Mouse (Mus musculus) granulocyte monocyte progenitor cell, adult 5-6 weeks (primary cell): ENCODE results near the gene Plk5. TPM values are rescaled to one million over a fixed set of nuclear protein-coding genes. Genes with fewer than 3 reads are reported as not detected.

Source experiments
- ATAC-seq: replicated peaks from 2 replicates; pipeline ENCODE4 v1.8.0; 2016; ENCODE audit warnings: mild to moderate bottlenecking, moderate TSS enrichment, inconsistent platforms; ENCODE audit not compliant: poor library complexity, severe bottlenecking
- total RNA-seq, 2 experiments: library from RNA; stranded (forward) in 1 of 2; stranded (reverse) in 1 of 2; fragments of 200-712, 200-1000 nt in 1 of 2; fragments of >200 nt in 1 of 2; fragmentation: Nextera tagmentation in 1 of 2; gene quantifications; 2 replicates each; pipeline ENCODE4 v1.2.3; 2014 to 2017

The Plk5 gene
- total RNA-seq, 2 experiments from 2014 or later: not detected

DNA sequence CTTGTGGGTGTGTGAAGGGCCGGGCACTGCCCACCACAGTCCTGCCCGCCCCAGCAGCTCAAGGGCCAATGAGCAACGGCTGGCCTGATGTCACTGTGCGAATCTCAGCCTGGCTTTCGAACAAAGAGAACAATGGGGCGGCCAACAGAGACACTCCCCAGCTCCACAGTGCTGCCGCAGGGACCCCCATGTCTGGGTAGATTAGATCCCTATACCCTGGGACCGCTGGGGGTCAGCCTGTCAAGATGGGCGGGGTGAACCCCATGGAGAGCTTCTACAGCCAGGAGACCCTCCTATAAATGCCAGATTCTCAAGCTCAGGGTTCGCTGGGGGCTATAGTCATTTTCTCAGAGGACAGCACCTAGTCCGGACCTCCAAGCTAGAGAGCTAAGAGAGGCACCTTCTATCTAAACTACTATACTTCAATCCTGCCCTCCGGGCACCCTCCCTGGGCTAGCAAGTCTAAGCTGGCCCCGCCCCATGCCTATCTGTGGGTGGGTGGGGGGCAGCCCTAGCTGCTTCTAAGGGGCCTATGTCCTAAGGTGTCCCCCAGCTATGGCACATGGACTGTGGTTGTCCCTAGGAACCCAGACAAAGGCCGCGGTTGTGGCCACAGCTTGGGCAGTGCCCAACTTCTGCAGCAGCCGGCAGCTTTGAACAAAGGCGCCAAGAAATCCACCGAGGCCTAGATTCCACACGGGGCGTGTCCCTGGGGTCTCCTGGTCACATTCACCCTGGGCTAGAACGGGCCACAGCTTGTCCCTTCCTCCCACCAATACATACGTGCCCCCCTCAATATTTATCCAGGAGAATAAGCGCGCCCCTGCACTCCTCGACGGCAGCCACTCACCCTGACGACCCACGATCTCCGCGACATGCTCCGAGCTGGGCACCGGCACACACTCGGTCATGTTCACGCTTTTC is 29.8 kb downstream of the Plk5 start:
- no peak for ATAC-seq

- no peak for ATAC-seq
These were observed 30.6 kb downstream of the Plk5 start for GRCm38 (mm10) chr10:80386735-80387471.

GRCm38 (mm10) chr10:80387522-80387959 is 31.3 kb downstream of the Plk5 start, which contains the start of gene Mex3d:
Mex3d (minus strand) TSS chr10:80387659.
- ATAC-seq: peak; percentile 45

DNA sequence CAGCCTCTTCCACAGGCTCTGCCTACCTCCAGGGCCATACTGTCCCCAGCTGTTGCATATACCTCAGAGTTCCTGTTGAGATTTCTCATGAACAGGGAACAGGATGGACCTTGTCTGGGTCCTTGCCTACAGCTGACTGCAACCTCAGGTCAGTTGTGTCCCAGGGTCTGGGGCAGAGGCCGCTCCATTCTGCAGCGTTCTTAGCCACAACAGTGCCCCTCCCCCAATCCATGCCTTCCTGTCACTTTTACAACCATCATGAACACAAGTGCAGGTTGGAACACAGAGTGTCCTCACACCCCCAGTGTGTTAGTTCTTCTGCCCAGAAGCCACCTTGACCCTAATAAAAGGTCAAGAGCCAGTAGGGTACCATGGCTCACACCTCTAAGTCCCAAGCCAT is 32.5 kb downstream of the Plk5 start:
- no peak for ATAC-seq

GRCm38 (mm10) chr10:80389185-80389708 is 33.0 kb downstream of the Plk5 start:
- no peak for ATAC-seq

GRCm38 (mm10) chr10:80390697-80391096 is 34.4 kb downstream of the Plk5 start:
- no peak for ATAC-seq

- no peak for ATAC-seq
These were observed 36.4 kb downstream of the Plk5 start for GRCm38 (mm10) chr10:80392687-80393086.

- no peak for ATAC-seq
These were observed 38.9 kb downstream of the Plk5 start for GRCm38 (mm10) chr10:80395025-80395627.

DNA sequence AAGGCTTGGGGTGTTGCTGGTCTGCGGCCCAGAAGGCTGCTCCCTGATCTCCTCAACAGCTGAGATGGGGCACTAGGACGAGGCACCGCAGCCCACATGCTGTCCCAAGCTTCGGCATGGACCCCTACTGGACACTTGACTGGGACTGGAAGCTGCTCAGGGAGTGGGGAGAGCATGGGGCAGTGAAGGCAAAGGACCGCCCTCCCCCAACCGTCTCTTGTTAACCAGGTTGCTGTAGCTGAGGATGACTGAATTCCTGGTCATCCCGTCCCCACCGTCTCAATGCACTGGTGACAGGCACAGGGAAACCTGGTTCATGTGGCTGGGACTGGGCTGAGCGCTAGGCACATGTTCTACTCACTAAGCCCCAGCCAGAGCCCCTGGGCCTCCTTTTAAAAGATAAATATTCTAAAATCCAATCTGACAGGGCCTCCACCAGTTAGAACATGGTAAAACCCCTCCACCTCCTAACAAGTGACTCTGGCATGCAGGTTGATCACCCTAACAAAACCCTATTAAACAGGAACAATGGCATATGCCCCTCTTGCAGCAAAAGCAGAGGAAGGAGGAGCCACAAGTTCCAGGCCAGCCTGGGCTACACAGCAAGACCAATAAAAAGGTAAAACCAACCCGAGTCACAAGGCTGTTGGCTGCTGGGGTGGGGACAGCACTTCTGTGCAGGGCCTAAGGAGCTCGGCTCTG is 40.7 kb downstream of the Plk5 start:
- ATAC-seq: no peak

DNA sequence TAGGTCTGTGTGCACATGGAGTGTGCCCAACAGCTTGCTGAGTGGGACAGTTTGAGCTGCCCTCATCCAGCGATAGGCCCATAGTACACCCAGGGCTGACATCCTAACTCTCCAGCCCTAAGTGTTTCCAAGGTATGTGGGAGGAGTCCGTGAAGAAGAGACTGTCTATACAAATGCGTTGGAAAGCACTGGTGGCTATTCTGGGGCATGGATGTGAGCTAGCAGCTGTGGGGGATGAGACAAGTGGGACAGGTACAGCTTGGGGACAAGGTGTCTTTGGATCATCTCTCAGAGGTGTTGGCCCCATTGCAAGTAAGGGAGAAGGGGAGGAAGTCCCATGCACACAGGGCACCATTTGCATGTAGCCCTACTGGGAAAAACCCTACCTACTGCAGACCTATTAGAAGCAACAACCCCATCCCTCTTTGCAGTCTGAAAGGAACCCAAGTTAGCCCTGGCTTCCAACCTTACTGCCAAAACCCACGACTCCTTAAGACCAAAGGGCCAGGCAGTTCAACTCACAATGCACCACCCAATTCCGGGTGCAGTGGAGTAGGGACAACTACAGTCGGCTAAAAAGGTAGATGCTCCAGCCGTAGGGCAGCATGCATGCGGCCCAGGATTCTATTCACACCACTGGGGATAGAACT is 41.4 kb downstream of the Plk5 start:
- ATAC-seq: no peak

GRCm38 (mm10) chr10:80398174-80398535 is 41.9 kb downstream of the Plk5 start:
- ATAC-seq: no peak

GRCm38 (mm10) chr10:80398719-80399190 is 42.5 kb downstream of the Plk5 start:
- peak; percentile 42 for ATAC-seq

DNA sequence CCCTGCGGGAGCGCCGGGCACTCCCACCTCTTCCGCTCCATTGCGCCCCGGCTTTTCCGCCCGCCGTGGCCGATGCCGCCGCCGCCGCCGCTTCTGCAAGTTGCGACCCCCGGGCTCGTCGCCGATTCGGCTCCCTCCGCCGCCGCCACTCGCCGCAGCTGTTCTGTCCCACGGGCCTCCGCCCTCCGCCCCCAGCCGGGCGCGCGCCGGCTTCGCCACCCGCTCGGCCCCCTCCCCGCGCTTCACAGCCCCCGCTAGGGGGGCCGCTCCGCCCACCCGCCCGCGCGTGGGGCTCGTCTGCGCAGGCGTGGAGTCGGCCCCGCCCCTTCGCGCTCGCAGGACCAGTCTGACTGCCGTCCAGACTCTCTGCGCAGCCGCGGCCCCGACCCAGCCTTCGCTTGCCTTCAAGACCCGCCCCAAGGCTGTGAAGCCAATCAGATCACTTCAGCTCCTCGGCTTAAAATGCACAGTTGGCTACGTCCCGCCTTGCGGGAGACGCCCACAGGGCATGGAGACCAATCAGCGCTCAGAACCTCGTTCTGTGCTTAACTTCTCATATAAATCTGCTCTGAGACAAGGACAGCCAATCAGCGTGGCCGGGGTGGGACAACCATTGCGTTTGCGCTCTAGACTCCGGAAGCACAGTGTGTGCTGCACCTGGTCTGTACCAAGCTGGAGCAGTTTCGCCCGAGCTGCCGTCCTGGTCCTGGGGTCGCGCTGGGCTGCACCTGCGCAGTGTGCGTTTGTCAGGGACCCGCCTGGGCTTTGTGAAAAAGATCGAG is 43.1 kb downstream of the Plk5 start, which contains the start of gene Mbd3:
Gene Mbd3 (minus strand): TSS at position 360 of the 782 bp plus-strand sequence.
- ATAC-seq: peak; percentile 80

DNA sequence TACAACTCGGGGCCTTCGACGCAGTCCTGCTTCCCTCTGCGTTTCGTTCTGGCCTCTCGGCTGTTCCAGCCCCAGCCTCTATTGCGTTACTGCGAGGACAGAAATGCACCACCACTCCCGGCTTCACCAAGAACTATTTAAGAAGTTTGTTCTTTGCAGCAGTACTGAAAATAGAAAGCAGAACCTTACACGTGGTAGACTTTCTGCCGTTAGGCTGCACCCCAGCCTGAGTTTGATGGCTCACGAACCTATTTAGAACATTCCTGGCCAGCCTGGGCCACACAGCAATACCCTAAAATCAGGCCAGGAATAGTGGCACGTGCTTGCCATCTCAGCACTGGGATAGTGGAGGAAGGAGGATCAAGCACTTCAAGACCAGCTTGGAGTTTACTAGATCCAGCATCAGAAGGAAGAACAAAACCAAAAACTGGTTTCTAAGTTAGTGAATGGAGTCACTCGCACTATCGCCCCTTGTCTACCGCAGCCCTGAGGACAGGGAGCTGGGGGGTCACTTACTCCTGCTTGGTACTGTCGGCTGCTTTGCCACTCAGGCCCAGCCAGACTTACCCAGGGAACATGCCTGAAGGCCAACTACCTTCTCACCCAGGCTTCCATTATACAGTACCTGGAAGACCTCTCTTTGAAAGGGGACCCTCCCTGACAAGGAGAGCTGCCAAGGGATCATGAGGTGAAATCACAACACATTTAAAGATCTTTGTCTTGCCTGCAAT is 43.9 kb downstream of the Plk5 start:
- ATAC-seq: peak; percentile 14

DNA sequence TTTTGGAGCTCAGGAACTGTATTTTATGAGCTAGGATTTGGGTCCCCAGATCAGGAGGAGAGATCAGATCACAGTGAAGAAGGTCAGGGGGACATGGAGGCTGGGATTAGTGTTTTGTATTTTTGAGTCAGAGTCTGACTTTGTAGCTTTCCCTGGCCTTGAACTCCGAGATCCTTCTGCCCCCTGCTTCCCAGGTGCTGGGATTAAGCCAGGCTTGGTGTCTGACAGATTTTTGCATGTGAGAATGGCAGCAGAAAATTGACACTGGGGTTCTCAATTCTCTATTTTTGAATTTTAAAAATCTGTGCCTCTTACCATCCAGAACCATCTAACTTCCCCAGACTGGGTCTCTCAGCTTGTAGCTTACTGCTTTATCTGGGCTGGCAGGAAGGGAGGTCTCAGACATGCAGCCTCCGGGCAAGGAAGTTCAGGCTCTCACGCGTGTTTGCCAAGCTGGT is 44.5 kb downstream of the Plk5 start:
- no peak for ATAC-seq

- no peak for ATAC-seq
These were observed 46.9 kb downstream of the Plk5 start for GRCm38 (mm10) chr10:80403044-80403692.

DNA sequence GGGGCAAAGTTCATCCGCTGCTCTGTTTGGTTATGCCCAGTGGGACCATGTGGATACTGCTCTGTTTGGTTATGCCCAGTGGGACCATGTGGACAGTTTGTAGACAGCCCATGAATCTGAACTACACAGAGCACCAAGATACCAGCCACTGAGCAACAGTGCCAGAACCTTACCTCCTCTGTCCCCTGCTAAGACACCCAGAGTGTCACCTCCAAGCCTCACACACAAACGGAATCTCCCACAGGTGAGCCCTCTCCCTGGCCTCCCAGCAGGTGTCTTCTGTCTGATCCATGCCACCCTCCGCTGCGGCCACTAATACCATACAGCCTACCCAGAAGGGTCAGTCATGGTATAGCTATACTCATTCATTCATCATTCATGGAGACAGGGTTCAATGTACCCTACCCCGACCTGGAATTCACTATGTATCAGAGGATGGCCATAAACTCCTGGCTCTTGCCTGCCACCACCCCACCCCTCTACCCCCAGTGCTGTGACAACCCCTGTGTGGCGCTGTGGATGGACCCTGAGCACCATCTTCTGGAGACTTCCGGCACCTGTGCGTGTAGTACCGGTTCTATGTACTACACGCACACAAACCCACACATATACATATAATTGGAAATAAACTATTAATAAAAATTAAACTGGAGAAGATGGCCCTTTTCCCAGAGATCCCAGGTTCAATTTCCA is 49.4 kb downstream of the Plk5 start:
- no peak for ATAC-seq
